Mouse (Mus musculus) cerebellum, postnatal 4 days (tissue): ENCODE results near the gene Copa.
A peak's percentile ranks its signal among the peaks of the same experiment; 100 is the strongest.

ENCODE experiments used
- DNase-seq, 2 experiments: peaks; one replicate each; pipeline ENCODE4 v3.0.0; 2022; ENCODE audit warnings: low spot score in 2 of 2, mixed read lengths in 1 of 2

The Copa gene

DNA sequence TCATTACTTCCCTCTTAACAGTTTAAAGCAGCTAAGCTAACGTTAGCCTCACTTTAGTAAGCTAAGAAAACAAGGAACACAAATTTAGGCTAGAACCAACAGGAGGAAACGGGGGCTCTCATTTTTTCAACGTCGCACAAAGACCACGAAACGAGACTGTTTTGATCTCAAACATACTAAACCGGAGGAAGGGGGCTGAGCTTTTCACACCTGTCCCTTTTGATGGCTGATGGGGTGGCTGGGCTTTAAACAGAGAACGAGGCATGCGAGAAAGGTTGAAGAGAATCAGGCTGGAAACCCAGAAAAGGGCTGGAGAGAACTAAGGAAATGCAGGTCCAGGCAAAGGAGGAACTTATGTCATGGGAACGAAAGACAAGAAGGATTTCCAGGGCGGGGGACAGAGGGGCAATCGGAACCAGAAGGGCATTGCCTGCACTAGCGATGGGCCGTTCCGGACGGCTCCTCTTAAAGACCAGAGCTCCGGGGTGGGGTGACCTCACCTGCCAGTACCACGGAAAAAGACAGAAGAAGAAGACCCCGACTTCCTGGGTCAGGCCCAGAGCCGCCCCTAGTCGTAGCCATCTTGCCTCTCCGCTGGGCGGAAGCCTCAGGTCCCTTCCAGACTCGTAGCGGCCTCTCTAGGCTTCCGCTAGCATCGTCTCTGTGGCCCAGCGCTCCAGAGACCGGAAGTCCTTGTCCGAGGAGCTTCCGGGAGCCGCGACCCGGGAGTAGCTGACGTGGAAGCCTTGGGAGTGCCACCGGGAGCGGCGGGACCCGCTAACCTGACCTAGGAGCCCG lies at the start of gene Copa, which contains the start of gene Ncstn:
Gene Copa, plus strand, starts transcription at position 429 of the 798 bp plus-strand sequence.
Gene Ncstn, minus strand, starts transcription at position 695 of the 798 bp plus-strand sequence.
- peak; percentile 79 to 89 for DNase-seq

- DNase-seq, result no peak
Observed at GRCm38 (mm10) chr1:172046410-172046809, 35.9 kb upstream of the Copa start.

- peak; percentile 62 to 81 for DNase-seq
Observed at GRCm38 (mm10) chr1:172046938-172047337, 35.4 kb upstream of the Copa start.

GRCm38 (mm10) chr1:172048241-172048734 lies 34.0 kb upstream of the Copa start:
- no peak for DNase-seq

DNA sequence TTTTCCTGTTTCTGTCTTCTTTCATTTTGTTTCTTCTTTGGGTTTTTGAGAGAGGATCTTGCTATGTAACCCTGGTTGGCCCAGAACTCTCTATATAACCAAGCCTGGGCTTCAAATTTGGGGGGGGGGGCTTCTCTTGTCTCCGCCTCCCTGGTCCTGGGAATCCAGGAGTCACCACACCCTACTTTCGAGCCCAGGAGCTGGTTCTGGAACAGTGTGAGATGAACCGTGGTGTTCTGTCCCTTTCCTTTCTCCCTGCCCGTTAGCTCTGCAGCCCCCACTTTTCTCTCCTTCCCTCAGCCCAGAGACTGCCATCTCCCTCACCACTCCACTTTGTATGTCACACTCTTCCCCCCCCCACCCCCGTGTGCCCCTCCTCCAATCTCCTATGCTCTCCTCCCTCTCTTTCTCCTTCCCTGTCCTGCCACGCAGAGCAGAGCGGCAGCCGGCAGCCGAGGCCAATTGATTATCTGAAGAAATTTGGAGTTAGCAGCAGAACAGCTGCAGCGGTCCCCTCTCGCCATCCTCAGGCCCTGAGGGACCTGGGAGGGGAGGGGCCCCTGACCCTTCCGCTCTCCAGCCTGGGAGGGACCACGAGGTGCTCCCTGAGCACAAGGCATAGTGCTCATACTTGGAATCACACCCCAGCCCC lies 33.1 kb upstream of the Copa start:
- no peak for DNase-seq

- no peak for DNase-seq
Observed at GRCm38 (mm10) chr1:172052766-172053279, 29.5 kb upstream of the Copa start.

- no peak for DNase-seq
Observed at GRCm38 (mm10) chr1:172053541-172054440, 28.5 kb upstream of the Copa start.

DNA sequence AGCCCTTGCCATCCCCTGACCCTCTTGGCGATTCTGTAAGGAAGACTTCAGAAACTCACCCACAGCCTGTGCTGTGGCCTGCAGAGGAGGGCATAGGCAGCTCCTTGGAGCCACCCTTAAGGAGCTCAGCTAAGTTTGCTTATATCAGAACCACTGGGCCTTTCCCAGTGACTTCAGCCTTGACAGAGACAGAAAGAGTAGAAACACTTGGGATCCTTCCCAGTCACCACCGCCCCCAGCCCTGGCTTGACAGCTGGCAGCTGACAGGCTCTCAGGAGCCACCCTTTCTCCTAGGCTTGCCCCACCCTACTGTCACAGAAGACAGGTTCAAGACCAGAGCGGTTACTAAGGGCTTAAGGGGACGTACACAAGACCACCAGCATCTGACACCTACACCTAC lies 26.1 kb upstream of the Copa start:
- no peak for DNase-seq

DNA sequence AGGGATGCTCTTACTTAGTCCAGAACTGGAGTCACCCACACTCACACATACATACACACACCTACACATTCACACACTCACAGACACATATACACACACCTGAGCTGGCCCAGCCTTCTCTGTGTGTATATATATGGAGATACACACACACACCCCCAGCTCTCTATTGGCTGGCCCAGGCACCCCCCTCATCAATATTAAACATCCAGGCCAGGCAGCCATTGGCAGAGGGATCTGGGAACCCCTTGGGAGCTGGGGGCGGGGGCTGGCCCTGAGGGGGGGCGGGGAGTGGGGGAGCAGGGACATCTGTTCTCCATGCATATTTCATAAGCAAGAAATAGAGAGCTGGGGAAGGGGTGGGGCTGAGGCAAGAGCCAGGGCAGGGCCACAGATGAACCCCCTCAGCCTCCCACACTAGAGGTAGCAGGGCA lies 24.8 kb upstream of the Copa start, which contains the start of gene Nhlh1:
Gene Nhlh1, minus strand, starts transcription at position 83 of the 431 bp plus-strand sequence.
- DNase-seq, result peak in 1 of 2 experiments; percentile 65

DNA sequence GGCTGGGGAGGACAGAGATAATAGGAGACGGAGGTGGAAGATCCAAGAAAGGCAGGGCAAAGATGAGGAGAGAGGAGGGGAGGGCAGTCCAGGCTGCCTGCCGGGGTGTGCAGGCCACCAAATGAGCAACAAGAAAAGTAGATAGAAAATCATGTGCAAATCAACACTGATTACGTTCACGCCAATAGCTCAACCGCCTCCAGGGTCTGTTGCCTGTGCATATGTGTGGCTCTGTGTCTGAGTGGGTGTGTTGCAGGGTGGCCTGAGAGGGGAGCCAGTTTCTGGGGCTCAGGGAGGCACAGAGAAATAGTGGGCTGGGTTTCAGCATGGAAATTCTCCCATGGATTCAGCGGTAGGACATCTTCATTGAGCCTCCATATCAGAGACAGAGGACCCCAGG lies 24.0 kb upstream of the Copa start:
- DNase-seq, result no peak

- no peak for DNase-seq
Observed at GRCm38 (mm10) chr1:172058874-172059273, 23.5 kb upstream of the Copa start.

GRCm38 (mm10) chr1:172060659-172061058 lies 21.7 kb upstream of the Copa start:
- peak; percentile 20 to 66 for DNase-seq

GRCm38 (mm10) chr1:172061217-172061616 lies 21.1 kb upstream of the Copa start:
- peak; percentile 19 to 60 for DNase-seq

DNA sequence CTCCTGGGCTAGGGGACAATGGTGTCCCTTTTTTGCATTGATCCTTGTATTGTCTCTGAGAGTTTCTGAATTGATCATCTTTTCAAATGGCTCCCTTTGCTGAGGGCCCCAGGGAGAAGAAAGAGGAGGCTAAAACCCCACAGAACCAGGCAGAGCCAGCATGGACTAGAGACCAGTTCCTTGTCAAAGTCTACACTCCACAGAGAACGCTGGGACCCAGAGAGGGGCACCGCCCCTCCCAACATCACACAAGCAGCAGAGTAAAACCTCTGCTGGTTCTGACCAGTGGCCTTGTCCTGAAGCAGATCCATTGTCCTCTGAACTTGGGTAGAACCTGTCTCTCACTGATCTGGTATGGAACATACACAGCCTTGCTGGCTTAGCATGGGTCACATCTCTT lies 20.2 kb upstream of the Copa start:
- peak in 1 of 2 experiments; percentile 17 for DNase-seq

- DNase-seq, result peak in 1 of 2 experiments; percentile 13
Observed at GRCm38 (mm10) chr1:172063291-172064023, 18.9 kb upstream of the Copa start.

DNA sequence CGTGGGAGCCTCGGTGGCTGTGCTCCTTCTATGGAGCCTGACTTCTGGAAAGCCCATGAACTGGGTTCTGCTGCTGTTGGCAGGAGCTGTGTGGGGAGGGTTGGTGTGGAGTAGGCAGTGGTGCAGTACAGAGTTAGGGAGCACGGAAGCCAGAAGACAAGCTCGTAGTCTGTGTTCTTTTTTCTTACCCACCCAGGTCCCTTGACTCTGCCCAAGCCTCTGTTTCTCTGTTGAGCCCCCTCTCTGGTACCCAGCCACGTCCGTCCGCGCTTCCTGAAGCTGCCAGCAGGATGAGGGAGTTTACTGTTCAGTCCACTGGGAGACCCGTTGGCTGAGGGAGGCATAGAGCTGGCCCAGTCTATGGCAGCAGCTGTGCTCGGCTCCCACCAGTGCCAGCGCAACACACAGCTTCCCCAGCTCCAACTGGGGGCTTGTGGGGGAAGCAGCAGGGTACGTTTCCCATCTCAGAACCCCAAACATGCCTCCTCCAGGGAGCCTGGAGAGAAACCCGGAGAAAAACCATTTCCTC lies 17.7 kb upstream of the Copa start:
- DNase-seq, result peak; percentile 24 to 61

DNA sequence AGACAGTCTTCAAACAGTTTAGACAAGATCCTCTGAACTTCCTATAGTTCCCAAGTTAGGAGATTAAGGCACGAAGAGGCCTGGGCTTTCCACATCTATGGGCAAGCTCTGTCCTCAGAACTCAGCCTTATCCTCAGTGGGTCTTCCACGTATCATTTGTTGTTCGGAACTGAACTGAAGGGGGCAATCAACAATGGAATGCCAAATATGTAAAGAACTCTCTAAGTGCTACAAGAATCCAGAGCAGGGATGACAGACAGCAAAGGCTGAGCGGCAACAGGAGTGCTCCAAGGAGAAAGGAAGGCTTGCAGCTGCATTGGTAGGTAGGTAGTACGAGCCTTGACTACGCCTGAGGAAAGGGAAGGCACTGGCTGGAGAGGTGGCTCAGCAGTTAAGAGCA lies 12.1 kb upstream of the Copa start:
- no peak for DNase-seq

GRCm38 (mm10) chr1:172071556-172071955 lies 10.8 kb upstream of the Copa start:
- DNase-seq, result peak in 1 of 2 experiments; percentile 12

DNA sequence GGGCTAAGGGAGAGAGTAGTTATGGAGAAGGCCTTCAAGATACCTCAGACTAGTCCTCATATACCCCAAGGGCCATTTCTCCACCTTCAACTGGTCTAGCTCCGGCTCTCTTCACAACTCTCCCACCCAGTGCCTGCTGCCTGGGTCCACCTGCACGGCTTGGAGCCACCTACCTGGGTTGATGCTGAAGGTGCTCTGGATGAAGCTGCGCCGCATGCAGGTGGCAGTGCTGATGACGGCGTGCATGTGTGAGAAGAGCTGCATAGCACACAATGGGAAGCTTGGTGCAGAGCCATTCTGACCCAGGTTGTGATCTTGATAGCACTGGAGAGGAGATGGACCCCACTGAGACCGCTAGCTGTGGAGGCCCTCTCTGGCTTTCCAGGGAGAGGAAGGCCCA lies 9.7 kb upstream of the Copa start:
- no peak for DNase-seq

- no peak for DNase-seq
Observed at GRCm38 (mm10) chr1:172077981-172078380, 4.3 kb upstream of the Copa start.
